Mouse (Mus musculus): Measurements from ENCODE around the gene Trim42.

Gene Trim42

GRCm38 (mm10) chr9:97369591-97369990 is at the start of gene Trim42:
TSS of gene Trim42 (minus strand) at chr9:97369958.
- DNase-seq (ENCODE audit: low spot score), result no peak

DNA sequence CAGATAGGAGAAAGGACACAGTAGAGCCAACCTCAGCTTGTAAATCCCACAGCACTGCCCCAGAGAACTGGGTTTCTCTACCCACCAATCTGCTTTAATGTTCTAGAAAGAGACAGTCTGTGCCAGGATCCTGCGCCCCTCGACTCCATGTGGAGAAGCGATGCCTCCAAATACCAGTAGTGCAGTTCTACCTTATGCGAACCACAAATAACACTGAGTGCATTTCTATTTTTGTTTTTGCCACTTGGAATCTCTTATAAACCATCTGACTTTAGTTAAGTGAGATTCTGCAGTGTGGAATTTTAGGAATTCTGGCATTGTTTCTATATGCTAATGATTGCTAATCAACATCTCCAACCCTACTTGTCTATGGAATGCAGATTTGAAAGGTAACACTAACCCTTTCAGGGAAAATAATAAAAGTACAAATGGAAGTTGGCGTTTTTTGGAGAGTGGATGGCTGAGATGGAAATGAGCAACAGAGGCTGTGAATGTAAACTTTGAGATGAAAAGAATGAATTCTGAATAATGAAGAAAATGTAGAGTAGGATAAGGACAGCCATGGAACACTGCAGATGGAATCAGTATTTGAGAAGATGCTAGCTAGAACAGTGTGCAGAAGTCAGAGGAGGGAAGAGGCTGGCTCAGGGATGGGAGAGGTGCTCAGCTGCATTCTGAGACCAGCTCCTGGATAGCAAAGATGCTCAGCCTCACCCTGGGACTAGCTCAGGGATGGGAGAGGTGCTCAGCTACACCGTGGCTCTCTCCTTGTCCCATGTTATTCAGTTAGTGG is 45.3 kb upstream of the Trim42 start:
- no peak for DNase-seq (ENCODE audit: low spot score)

GRCm38 (mm10) chr9:97408142-97408541 is 38.4 kb upstream of the Trim42 start:
- DNase-seq (ENCODE audit: low spot score), result no peak

DNA sequence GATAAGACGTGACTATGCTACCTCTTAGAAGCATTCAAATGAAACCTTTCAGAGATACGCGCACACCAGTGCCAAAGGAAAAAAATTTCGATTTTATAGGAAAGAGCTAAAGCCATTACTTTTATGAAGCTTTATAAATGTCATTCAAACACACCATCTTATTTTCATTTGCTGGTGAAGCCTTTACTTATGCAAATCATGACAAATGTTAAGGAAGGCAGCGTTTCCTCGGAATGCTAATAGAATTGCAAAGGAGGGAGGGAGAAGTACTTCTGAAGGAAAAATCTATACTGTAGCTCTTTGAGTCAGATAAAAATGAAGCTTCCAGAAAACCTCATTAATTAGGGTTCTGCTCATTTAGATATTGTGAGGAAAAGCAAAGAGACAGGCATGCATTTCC is 13.3 kb downstream of the Trim42 start:
- DNase-seq (ENCODE audit: low spot score), result no peak

DNA sequence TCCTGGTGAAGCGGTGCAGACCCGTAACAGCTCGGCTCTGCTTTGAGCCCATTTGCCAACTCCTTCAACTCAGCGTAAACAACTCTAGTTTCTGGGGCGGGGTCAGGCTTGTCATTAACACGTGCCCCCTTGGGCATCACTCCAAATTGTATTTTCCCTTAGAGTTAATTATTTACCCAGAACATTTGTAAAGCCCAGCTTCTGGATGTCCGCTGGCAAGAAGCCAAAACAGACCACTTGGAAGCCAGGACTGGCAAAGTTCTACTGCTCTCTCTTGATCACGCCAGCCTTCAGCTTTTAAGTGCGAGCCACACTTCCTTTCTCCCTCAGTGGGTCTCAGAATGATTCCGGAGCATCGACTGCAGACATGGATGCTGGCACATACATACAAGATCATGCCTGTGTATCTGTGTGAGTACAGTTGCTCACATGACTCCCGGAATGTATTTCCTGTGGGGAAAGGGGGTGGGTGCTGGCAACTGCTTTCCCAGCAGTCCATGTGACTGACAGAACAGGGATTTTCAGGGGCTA is 24.9 kb downstream of the Trim42 start:
- DNase-seq (ENCODE audit: low spot score), result no peak

GRCm38 (mm10) chr9:97341772-97342171 is 28.0 kb downstream of the Trim42 start:
- DNase-seq (ENCODE audit: low spot score), result no peak

GRCm38 (mm10) chr9:97322846-97323245 is 46.9 kb downstream of the Trim42 start:
- peak; percentile 9 for DNase-seq (ENCODE audit: low spot score)

DNA sequence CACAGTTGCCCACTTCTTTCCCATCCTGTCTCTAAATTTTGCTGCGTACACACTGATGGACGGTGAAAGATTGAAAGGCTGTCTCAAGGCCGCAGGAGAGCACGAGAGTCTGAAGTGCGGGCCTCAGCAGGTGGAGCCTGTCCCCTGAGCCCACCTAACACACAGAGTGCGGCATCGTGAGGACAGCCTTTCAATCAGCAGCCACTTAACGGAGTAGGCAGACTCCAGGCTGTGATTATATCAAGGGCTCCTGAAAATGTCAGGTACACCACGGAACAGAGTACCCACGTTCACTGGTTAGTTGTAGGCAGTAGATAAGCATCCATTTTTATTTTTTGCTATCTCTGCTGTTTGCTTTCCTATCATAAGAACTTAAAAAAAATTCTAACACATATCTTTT is 47.6 kb downstream of the Trim42 start:
- no peak for DNase-seq (ENCODE audit: low spot score)

DNA sequence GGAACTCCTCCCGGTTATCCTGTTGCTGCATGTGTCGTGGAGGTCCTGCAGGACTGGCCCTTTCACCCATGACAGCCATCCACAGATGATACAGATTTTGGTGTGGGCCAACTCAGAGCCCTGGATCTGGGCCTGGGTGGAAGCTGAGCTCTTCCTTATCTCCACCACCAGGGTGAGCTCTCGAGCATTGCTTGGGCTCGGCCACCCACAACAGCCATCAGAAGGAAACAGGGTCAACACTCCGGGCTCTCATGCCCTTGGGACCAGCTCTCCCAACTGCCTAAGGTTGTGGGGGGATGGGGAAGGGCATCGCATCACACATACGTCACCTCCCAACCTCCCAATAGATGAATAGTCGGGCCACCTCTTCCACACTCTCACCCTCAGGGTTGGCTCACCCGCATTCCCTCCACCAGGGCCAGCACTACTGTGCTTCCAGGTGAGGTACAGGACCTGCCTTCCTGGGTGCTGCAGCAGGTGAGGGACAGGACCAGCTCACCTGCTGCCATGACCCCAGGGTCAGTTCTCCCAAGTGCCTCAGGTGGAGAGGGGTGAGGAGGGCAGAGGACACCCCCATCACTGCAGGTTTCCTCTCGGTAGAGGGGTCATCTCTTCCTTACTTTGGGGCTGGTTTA is 54.2 kb downstream of the Trim42 start:
- no peak for DNase-seq (ENCODE audit: low spot score)

- no peak for DNase-seq (ENCODE audit: low spot score)
These were observed 58.1 kb downstream of the Trim42 start for GRCm38 (mm10) chr9:97311614-97312013.

DNA sequence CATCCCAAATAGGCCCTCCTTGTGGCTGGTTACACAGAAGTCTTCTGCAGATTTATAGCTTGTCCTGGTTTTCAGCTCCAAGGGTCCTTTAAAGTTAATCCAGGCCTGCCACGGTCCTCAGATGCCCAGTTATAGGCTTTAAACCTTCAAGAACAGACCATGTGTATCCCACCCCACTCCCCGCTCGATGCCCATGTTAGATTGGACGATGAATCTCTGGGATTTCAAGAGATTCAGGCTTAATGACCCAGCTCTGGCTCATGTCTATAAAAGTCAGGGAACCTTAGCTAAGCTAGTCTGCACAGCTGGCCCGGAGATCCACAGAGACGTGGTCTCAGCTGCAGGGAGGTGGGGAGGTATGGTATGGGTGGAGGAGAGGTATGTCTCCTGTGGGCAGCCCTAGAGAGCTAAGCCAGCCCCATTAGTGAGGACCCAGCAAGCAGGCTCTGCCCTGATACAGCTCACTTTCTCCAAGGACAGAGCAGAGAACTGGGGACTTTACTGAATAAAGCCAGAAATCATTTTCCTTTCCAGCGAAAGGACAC is 60.2 kb downstream of the Trim42 start:
- no peak for DNase-seq (ENCODE audit: low spot score)

DNA sequence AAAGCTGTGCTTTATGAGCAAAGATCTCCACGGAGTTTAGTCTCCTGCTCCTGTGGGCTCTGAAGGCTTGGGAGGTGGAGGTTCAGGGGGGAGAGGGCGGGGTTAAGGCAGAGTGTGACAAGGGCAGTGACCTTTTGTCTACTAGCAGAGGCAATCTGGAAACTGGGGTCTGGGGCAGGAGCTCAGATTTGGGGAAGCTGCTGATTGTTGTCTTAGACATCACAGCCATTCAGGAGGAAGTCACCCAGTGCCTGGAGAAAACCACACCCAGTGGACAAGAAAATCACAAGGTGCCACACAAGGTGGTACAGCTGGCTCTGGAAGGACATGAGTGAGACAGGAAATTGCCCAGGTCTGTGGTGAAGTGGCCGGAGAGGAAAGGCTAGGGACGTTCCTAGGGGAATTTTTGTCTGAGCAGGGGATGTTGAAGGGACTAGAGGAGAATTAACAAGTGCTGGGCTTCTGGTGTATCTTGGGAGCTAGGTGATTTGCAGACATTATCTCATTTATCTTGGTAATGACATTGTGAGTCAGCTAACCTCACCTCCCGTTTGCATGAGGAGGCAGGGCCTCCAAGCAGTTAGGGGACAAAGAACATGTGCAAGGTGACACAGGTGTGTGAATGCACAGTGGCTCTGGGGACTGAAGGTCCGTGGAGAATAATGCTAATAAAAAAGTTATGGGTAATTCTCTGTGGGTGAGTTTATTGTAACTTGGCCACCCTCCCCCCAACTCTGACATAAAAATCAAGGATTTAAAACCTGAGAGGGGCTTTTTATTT is 61.9 kb downstream of the Trim42 start:
- DNase-seq (ENCODE audit: low spot score), result no peak

Measured in urinary bladder, postnatal 14 days (tissue).